Mouse (Mus musculus): ENCODE measurements around the gene Try10. TPM values are rescaled to one million over a fixed set of nuclear protein-coding genes. Genes with fewer than 3 reads are reported as not detected.
"Not testable (repeated sequence)": the region's sequence is repeated elsewhere in the genome, so short reads cannot be mapped to it uniquely, and the experiment has no call there.

Try10 gene
- total RNA-seq (2021) = not detected

- intact Hi-C loops (cut with DNase I) = loop anchor here (2.0 kb wide), 1 partner anchor 65 kb away; no protein-coding TSS in a partner anchor
- no peak for DNase-seq (ENCODE audit: low spot score in 2 of 2)
Measured at GRCm38 (mm10) chr6:41353932-41354331, at the start of gene Try10. Gene Try10, plus strand, starts transcription at chr6:41354105.

GRCm38 (mm10) chr6:41316741-41317140 lies 37.2 kb upstream of the Try10 start, which contains the start of gene Try5:
Gene Try5, minus strand, starts transcription at chr6:41316841.
- intact Hi-C loops (cut with DNase I); DNase-seq (ENCODE audit: low spot score in 2 of 2): not testable (repeated sequence)

- intact Hi-C loops (cut with DNase I); DNase-seq (ENCODE audit: low spot score in 2 of 2): not testable (repeated sequence)
Measured at GRCm38 (mm10) chr6:41373772-41374171, 19.9 kb downstream of the Try10 start.

DNA sequence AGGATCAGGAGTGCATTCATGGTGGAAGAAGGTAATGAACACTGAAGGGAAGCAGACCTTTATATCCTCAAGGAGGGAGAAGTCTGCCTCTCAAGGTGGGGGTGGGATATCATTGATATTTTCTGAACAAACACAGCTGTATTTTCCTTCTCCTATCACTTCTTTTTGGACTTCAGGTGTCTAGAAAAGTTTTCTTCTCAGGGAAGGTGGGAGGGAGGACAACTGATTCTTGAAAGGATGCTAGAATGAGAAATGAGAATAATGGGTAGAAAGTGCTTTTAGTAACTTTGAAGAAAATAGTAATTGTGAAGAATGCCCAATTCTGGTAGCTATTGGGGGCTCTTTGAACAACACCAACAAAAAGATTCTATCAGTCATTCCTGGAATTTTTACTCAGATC lies 23.7 kb downstream of the Try10 start, which contains the start of gene Prss3:
Gene Prss3, minus strand, starts transcription at position 101 of the 400 bp plus-strand sequence.
- DNase-seq (ENCODE audit: low spot score in 2 of 2); intact Hi-C loops (cut with DNase I): not testable (repeated sequence)

GRCm38 (mm10) chr6:41386781-41387180 lies 32.9 kb downstream of the Try10 start:
- intact Hi-C loops (cut with DNase I) = no loop called here
- DNase-seq (ENCODE audit: low spot score in 2 of 2) = no peak

DNA sequence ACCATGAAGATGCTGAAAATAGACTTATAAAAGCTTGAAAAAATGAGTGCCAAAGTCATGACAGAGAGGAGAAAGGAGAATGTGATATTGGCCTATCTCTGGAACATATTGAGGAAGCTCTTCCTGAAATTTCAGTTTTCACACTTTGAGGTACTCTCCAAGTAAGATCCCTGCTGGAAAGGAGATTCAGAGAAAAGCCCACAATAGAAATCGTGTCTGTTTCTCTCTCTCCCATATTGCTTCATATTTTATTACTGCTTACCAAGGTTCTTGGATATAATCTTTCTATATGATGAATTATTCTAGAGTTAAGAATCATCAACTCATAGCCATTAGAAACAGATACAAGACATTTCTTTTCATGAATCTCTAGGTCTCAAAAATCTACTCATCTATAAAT lies 37.7 kb downstream of the Try10 start:
- intact Hi-C loops (cut with DNase I); DNase-seq (ENCODE audit: low spot score in 2 of 2): not testable (repeated sequence)

DNA sequence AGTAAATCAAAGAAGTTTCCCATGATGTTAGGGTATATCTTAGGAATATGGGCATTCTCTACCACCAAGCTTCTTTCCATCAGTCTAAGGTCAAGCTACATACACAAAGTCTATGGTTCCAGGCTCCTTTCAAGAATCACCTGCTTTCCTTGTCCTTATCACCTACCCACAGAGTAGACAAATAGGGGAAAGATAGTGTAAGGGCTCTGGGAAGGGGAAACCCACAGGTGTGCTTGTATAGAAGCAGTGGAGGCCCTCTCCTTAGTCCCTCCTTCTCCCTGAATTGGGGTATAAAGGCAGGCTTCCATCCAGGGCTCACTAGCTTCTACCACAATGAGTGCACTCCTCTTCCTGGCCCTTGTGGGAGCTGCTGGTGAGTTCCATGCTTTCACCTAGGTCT lies 38.2 kb downstream of the Try10 start, which contains the start of gene Gm5771:
Gene Gm5771, plus strand, starts transcription at position 301 of the 400 bp plus-strand sequence.
- DNase-seq (ENCODE audit: low spot score in 2 of 2); intact Hi-C loops (cut with DNase I): not testable (repeated sequence)

Other genes with a start within 250 kb of the Try10 start
- not detected for gene Try4, start 51.8 kb upstream of the Try10 start, total RNA-seq (2021)
- gene Try5, start 37.3 kb upstream of the Try10 start, total RNA-seq (2021) = not detected
- gene Prss3, start 23.6 kb downstream of the Try10 start, total RNA-seq (2021) = not detected
- gene Gm5771, start 38.3 kb downstream of the Try10 start, total RNA-seq (2021) = not detected
- 1 to 10 TPM in 1 of 2 experiments, under 1 TPM in 1; 0.48 to 1.6 TPM for gene Gm10334, start 92.0 kb downstream of the Try10 start, total RNA-seq (2021)
- gene Prss1, start 104.8 kb downstream of the Try10 start, total RNA-seq (2021) = not detected
- not detected for gene Prss2, start 167.7 kb downstream of the Try10 start, total RNA-seq (2021)